Mouse (Mus musculus) lung, postnatal 0 days (tissue): ENCODE measurements around the gene Tdpoz2. TPM values are rescaled to one million over a fixed set of nuclear protein-coding genes. Genes with fewer than 3 reads are reported as not detected.
A peak's percentile ranks its signal among the peaks of the same experiment; 100 is the strongest.
"Not testable (repeated sequence)": the region's sequence is repeated elsewhere in the genome, so short reads cannot be mapped to it uniquely, and the experiment has no call there.

Source experiments
- ATAC-seq: fragments of 200-750 bp; cut with Nextera tagmentation; 2 replicates; pipeline ENCODE4 v1.8.0; 2017; ENCODE audit warnings: moderate library complexity
- DNase-seq: peaks from one replicate; pipeline ENCODE4 v3.0.0-alpha.2; 2016; ENCODE audit warnings: low spot score
- H3K27ac ChIP-seq: fragments of 300-500 bp; sonication (generic); 2 replicates; pipeline ENCODE4 v1.5.1; 2014; ENCODE audit warnings: antibody characterized with exemption, mild to moderate bottlenecking, low read length, mixed read lengths
- H3K27me3 ChIP-seq: fragments of 300-500 bp; sonication (generic); replicated peaks from 2 replicates; pipeline ENCODE4 v1.6.1; 2014; ENCODE audit warnings: low read length, mixed read lengths; ENCODE audit not compliant: insufficient read depth
- H3K36me3 ChIP-seq: fragments of 300-500 bp; sonication (generic); 2 replicates; pipeline ENCODE4 v1.6.1; 2014; ENCODE audit warnings: low read length, mixed read lengths; ENCODE audit not compliant: insufficient read depth
- H3K4me1 ChIP-seq: fragments of 300-500 bp; sonication (generic); 2 replicates; pipeline ENCODE4 v1.6.1; 2014; ENCODE audit warnings: antibody characterized with exemption, low read depth, low read length, mixed read lengths; ENCODE audit not compliant: insufficient read depth
- H3K4me2 ChIP-seq: fragments of 300-500 bp; sonication (generic); replicated peaks from 2 replicates; pipeline ENCODE4 v1.6.1; 2014; ENCODE audit warnings: low read depth, mild to moderate bottlenecking, low read length, moderate library complexity, mixed read lengths
- H3K4me3 ChIP-seq: fragments of 300-500 bp; sonication (generic); 2 replicates; pipeline ENCODE4 v1.5.1; 2014; ENCODE audit warnings: low read depth, low read length
- H3K9ac ChIP-seq: fragments of 300-500 bp; sonication (generic); replicated peaks from 2 replicates; pipeline ENCODE4 v1.6.1; 2014; ENCODE audit warnings: low read depth, mild to moderate bottlenecking
- H3K9me3 ChIP-seq: fragments of 300-500 bp; sonication (generic); 2 replicates; pipeline ENCODE4 v1.6.1; 2016; ENCODE audit warnings: low read length, mixed read lengths
- CTCF ChIP-seq: IDR thresholded peaks from 2 replicates; pipeline ENCODE4 v1.5.1; 2016; ENCODE audit warnings: antibody characterized with exemption, mild to moderate bottlenecking
- EP300 ChIP-seq: IDR thresholded peaks from 2 replicates; pipeline ENCODE4 v1.6.1; 2016; ENCODE audit warnings: antibody characterized with exemption, mild to moderate bottlenecking, control low read depth
- WGBS: fragments of 180-500 bp; shearing (Covaris S2); extraction: QIAGEN DNeasy Blood & Tissue Kit; methylation state at CpG from one replicate; pipeline ENCODE4 v1.1.7; 2014; 5-methylcytosine and 5-hydroxymethylcytosine counted together
- polyA plus RNA-seq: library from polyadenylated mRNA; unstranded; fragments of >200 nt; fragmentation: Nextera tagmentation; extraction: Ambion mirVana; gene quantifications from 2 replicates; pipeline ENCODE4 v1.2.1, GENCODE M21; 2015

The Tdpoz2 gene
- polyA plus RNA-seq, 1 experiment from 2014 or later, result not detected

GRCm38 (mm10) chr3:93608970-93609369 is 43.5 kb downstream of the Tdpoz2 start:
- DNase-seq, result peak; percentile 60
- not testable (repeated sequence) for H3K27ac ChIP-seq, H3K4me2 ChIP-seq, H3K27me3 ChIP-seq, H3K4me1 ChIP-seq, H3K9me3 ChIP-seq, H3K9ac ChIP-seq, H3K36me3 ChIP-seq, H3K4me3 ChIP-seq
- peak; percentile 74 for ATAC-seq
- peak; percentile 77 for TF ChIP-seq CTCF

DNA sequence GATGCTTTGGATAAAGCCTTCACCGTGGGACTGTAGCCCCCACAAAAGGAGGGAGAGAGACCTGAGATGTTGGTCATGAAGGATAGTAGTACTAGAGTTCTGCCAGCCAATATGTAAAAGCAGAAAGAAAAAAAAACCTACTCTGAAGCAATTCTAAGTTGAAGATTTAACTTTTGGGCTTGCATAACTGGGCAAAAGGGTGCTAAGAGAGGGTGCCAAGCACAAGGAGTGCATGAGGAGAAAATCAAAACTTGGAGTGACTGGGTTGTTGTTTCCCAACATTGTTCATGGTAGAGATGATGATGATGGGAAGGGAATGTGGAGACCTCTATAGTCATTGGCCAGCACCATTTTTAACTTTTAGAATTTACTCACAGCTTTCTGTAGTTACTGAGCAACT is 50.6 kb downstream of the Tdpoz2 start:
- 75% methylated on average over 1 of the region's 1 CpGs for WGBS
- H3K36me3 ChIP-seq, result no peaks in the 10 kb centered on the region
- H3K9me3 ChIP-seq, result no peaks in the 10 kb centered on the region
- no peak overlapping the region for H3K27ac ChIP-seq
- no peak overlapping the region for H3K9ac ChIP-seq
- ATAC-seq (no peak), DNase-seq (no peak)
- no peak overlapping the region for H3K4me2 ChIP-seq
- no peak overlapping the region for H3K4me3 ChIP-seq
- peaks cover under 1% of the 10 kb centered on the region; the same call in 1 of the 2 replicates for H3K4me1 ChIP-seq
- TF ChIP-seq EP300 (no peak), CTCF (no peak)
- H3K27me3 ChIP-seq, result no peaks in the 10 kb centered on the region

Other genes starting within 250 kb of the Tdpoz2 start
- 4.2 and 5.1 TPM in 2 replicates for gene Tchh, start 210.4 kb downstream of the Tdpoz2 start, polyA plus RNA-seq
- not detected in 2 replicates for gene Tchhl1, start 183.9 kb downstream of the Tdpoz2 start, polyA plus RNA-seq
- 2,427 and 2,513 TPM in 2 replicates for gene S100a11, start 132.2 kb downstream of the Tdpoz2 start, polyA plus RNA-seq
- 395 and 447 TPM in 2 replicates for gene S100a10, start 97.6 kb downstream of the Tdpoz2 start, polyA plus RNA-seq
- not detected in 2 replicates for gene Tdpoz1, start 23.6 kb upstream of the Tdpoz2 start, polyA plus RNA-seq
- not detected in 2 replicates for gene Gm37596, start 40.4 kb upstream of the Tdpoz2 start, polyA plus RNA-seq
- not detected in 2 replicates for gene Gm5773, start 120.3 kb upstream of the Tdpoz2 start, polyA plus RNA-seq
- not detected in 2 replicates for gene Tdpoz4, start 143.7 kb upstream of the Tdpoz2 start, polyA plus RNA-seq
- gene Tdpoz3, start 173.3 kb upstream of the Tdpoz2 start, polyA plus RNA-seq, result not detected in 2 replicates